Mouse (Mus musculus) spleen, postnatal 14 days (tissue): ENCODE results near the gene 1700067K01Rik.

Source experiments
- DNase-seq, 2 experiments: peaks; one replicate each; pipeline ENCODE4 v3.0.0; 2021 to 2022; ENCODE audit warnings: low spot score in 2 of 2

Gene 1700067K01Rik

DNA sequence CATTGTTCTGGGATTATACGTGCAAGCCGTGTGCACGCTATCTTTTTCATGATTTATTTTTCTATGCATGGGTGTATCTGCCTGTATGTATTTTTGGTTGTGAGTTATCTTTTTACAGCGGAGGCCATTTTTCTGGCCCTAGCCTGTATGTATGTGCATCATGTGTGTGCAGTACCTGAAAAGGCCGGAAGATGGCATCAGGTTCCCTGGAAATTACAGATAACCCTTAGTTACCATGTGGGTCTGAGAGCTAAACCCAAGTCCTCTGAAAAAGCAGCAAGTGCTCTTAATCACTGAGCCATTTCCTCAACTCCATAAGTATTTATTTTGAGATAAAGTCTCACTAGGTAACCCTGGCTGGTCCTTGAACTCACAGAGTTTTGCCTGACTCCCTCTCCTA is 51.9 kb downstream of the 1700067K01Rik start:
- DNase-seq: no peak
